Mouse (Mus musculus) gastrocnemius, postnatal 25 days (tissue): ENCODE data around the gene Samd7. TPM values are rescaled to one million over a fixed set of nuclear protein-coding genes. Genes with fewer than 3 reads are reported as not detected.

ENCODE experiments used
- DNase-seq: peaks from one replicate; pipeline ENCODE4 v3.0.0; 2022
- total RNA-seq, 2 experiments: library from RNA; stranded (reverse); gene quantifications; 1 replicate in 1 of 2; 2 replicates in 1 of 2; pipeline ENCODE4 v1.2.3; 2021

Gene Samd7
- total RNA-seq, 2 experiments from 2014 or later: not detected

- DNase-seq: no peak
Measured at GRCm38 (mm10) chr3:30764877-30765276, 18.8 kb downstream of the Samd7 start.

DNA sequence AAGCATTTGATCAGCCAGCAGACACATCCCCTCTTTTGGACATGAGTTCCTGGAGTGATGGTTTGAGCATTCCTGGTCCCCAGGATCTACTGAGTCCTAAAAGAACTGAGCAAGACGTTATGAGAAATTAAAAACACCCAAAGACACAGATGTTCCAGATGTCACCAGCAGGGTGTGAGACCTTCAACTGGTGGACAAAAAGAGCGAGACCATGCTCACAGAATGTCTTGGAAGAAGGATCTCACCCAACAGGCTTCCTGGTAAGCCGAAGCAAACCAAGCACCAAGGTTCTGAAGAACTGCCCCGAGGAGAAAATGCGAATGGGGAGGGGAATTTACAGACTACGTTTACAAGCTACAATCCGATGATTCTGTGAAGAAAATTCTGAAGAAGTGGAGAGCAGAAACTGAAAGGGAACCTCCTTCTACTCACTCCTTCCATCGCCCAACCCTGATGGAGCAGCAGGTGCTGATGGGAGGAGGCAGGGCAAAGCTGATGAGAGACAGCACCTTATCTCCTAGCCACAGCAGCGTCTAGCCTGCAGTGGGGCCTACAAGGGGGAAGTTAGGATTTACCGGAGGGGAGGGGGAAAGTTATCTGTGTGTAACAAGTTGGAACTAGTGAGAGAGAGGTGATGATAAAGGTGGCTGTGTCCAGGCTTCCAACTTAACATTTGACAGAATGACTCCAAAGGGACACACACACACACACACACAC lies 19.4 kb downstream of the Samd7 start:
- DNase-seq: no peak

- DNase-seq: no peak
Measured at GRCm38 (mm10) chr3:30766177-30766576, 20.1 kb downstream of the Samd7 start.

- no peak for DNase-seq
Measured at GRCm38 (mm10) chr3:30767271-30767670, 21.2 kb downstream of the Samd7 start.

- no peak for DNase-seq
Measured at GRCm38 (mm10) chr3:30769755-30770515, 23.8 kb downstream of the Samd7 start.

GRCm38 (mm10) chr3:30771560-30771959 lies 25.5 kb downstream of the Samd7 start:
- DNase-seq: no peak

GRCm38 (mm10) chr3:30772631-30773030 lies 26.5 kb downstream of the Samd7 start:
- DNase-seq: no peak

- DNase-seq: no peak
Measured at GRCm38 (mm10) chr3:30774677-30775076, 28.6 kb downstream of the Samd7 start.

- no peak for DNase-seq
Measured at GRCm38 (mm10) chr3:30777984-30778383, 31.9 kb downstream of the Samd7 start.

DNA sequence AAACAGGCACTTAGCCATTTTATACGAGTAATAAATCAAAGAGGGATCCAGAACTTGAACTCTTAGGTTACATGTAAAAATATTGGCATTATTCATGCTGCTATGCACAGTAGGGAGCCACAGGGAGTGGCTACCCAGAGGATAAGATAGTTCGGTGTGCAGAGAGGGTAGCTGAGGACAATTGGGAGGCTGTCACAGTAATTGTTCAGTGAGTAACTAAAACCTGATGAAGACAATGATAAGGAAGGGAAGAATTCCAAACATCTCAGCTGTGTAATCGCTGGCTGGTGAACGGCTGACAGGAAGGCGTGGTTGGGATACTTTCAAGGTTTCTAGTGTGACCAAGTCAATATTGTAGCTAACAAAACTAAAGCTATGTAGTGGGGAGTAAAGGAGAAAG lies 42.4 kb downstream of the Samd7 start:
- no peak for DNase-seq

- peak; percentile 90 for DNase-seq
Measured at GRCm38 (mm10) chr3:30792737-30793402, 46.8 kb downstream of the Samd7 start, which contains the start of gene Sec62. Sec62 (plus strand) TSS chr3:30792875.

DNA sequence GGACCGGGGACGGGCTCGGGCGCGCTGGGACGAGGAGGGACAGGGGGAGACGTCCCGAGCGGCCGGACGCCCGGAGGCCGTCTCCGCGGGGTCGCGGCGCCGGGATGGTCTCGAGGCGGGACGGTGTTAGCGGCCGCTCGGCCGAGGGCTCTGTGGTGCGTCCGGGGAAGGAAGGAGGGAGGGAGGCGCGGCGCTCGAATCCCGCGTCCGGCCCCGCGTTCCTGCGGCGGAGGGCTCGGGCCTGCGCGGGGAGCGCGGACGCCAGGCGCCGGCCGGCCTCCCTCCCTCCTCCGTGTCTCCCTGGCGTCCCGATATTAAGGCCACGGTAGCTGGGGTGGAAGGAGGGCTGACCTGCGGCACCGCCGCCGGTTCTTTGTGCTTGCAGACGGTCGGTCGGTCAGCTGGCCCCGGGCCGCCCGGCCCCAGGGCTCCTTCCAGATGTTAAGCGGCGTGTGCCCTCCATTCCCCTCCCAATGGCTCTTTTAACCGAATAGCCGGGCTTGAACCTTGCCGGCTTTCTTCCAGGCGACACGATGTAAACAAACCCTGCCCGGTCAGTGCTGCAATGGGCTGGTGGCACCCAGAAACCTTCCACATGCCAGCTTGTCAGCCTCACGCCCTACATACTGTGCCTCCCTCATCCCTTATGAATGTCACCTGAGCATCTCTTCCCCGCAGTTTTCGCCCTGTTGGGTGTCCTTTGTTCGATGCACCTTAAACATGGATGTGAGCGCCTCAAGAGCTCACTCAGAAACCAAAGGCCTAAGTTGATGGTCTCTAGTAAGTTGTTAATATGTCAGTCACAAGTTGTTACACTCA lies 47.5 kb downstream of the Samd7 start:
- peak; percentile 28 for DNase-seq

DNA sequence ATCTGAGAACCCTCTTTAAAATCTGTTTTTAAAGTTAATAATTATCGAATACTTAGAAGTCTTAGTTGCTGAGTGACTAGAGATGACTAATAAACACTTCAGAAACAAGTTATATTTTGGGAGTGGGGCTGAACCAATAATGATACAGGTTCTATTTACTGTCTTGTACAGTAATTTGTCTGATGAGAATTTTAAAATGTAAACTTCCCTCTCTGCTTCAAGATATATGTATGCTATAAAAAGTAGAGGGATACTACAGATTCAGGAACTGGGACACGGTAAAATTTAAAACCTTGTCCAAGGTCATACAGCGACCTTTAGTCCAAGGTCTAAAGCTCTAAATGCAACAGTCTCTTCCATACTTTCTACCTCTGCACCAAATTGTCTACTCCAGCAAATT lies 56.1 kb downstream of the Samd7 start:
- DNase-seq: no peak

DNA sequence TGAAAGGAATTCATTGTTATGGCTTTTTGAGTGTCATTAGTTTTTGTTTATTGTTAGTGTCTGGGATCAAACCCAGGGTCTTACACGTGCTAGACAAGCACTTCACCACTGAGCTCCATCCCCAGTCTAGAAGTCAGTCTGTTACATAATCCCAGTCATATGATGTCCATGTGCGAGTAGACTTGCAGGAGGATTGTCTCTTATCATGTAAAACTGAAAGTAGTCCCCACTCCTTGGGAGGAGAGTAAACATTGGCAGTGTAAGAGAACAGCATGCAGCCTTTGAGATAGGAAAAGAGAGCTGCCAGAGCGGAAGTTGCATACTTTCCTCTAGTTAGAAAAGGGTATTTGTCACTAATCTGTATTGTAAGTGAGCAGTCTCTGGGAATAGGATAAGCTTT lies 66.8 kb downstream of the Samd7 start:
- no peak for DNase-seq

Other genes starting within 250 kb of the Samd7 start
- 1 to 10 TPM; 6.7 to 8.8 TPM for gene Mecom, start 198.3 kb upstream of the Samd7 start, total RNA-seq
- gene Actrt3, start 146.4 kb upstream of the Samd7 start, total RNA-seq: not detected
- gene Mynn, start 144.2 kb upstream of the Samd7 start, total RNA-seq: 1 to 10 TPM; 9.0 to 9.3 TPM
- gene Lrriq4, start 101.8 kb upstream of the Samd7 start, total RNA-seq: not detected
- not detected for gene Lrrc34, start 98.4 kb upstream of the Samd7 start, total RNA-seq
- gene Lrrc31, start 46.5 kb upstream of the Samd7 start, total RNA-seq: not detected
- 10 to 100 TPM; 26.7 to 29.6 TPM for gene Sec62, start 46.6 kb downstream of the Samd7 start, total RNA-seq
- gene Gpr160, start 109.7 kb downstream of the Samd7 start, total RNA-seq: under 1 TPM; 0.41 to 0.78 TPM
- 10 to 100 TPM; 10.6 to 11.0 TPM for gene Phc3, start 223.1 kb downstream of the Samd7 start, total RNA-seq
- 1 to 10 TPM; 4.4 to 4.7 TPM for gene Prkci, start 249.5 kb downstream of the Samd7 start, total RNA-seq